Mouse (Mus musculus) midbrain, postnatal 0 days (tissue): Measurements from ENCODE around the gene Fggy. TPM values are rescaled to one million over a fixed set of nuclear protein-coding genes. Genes with fewer than 3 reads are reported as not detected.

Experiments
- ATAC-seq: fragments of 200-750 bp; cut with Nextera tagmentation; 2 replicates; pipeline ENCODE4 v1.8.0; 2017; ENCODE audit warnings: moderate number of reproducible peaks, mild to moderate bottlenecking, moderate TSS enrichment, moderate library complexity; ENCODE audit not compliant: low FRiP score
- DNase-seq: peaks from one replicate; pipeline ENCODE4 v3.0.0-alpha.2; 2015; ENCODE audit warnings: low spot score
- H3K27ac ChIP-seq: fragments of 300-500 bp; sonication (generic); 2 replicates; pipeline ENCODE4 v1.5.1; 2014; ENCODE audit warnings: low read depth, mild to moderate bottlenecking, low read length, mixed read lengths
- H3K27me3 ChIP-seq: fragments of 300-500 bp; sonication (generic); 2 replicates; pipeline ENCODE4 v1.6.1; 2014; ENCODE audit warnings: low read length, control low read depth, mixed read lengths; ENCODE audit not compliant: insufficient read depth
- H3K36me3 ChIP-seq: fragments of 300-500 bp; sonication (generic); 2 replicates; pipeline ENCODE4 v1.6.1; 2014; ENCODE audit warnings: low read length, control low read depth, mixed read lengths; ENCODE audit not compliant: insufficient read depth
- H3K4me1 ChIP-seq: fragments of 300-500 bp; sonication (generic); 2 replicates; pipeline ENCODE4 v1.6.1; 2014; ENCODE audit warnings: mild to moderate bottlenecking, control low read depth, antibody characterized with exemption, low read length, mixed read lengths; ENCODE audit not compliant: insufficient read depth
- H3K4me2 ChIP-seq: fragments of 300-500 bp; sonication (generic); 2 replicates; pipeline ENCODE4 v1.6.1; 2014; ENCODE audit warnings: low read depth, mild to moderate bottlenecking, low read length, mixed read lengths; ENCODE audit not compliant: poor library complexity, severe bottlenecking
- H3K4me3 ChIP-seq: fragments of 300-500 bp; sonication (generic); 2 replicates; pipeline ENCODE4 v1.5.1; 2014; ENCODE audit warnings: low read depth, mild to moderate bottlenecking, low read length, moderate library complexity
- H3K9ac ChIP-seq: fragments of 300-500 bp; sonication (generic); replicated peaks from 2 replicates; pipeline ENCODE4 v1.6.1; 2014; ENCODE audit warnings: mild to moderate bottlenecking, low read length, moderate library complexity, mixed read lengths; ENCODE audit not compliant: poor library complexity, severe bottlenecking
- H3K9me3 ChIP-seq: fragments of 300-500 bp; sonication (generic); 2 replicates; pipeline ENCODE4 v1.6.1; 2016; ENCODE audit warnings: low read length, control low read depth
- CTCF ChIP-seq: IDR thresholded peaks from 2 replicates; pipeline ENCODE4 v1.5.1; 2016; ENCODE audit warnings: antibody characterized with exemption, mild to moderate bottlenecking
- WGBS: fragments of 180-500 bp; shearing (Covaris S2); extraction: QIAGEN DNeasy Blood & Tissue Kit; methylation state at CpG from one replicate; pipeline ENCODE4 v1.1.7; 2014; 5-methylcytosine and 5-hydroxymethylcytosine counted together
- polyA plus RNA-seq: library from polyadenylated mRNA; unstranded; fragments of >200 nt; fragmentation: Nextera tagmentation; extraction: Ambion mirVana; gene quantifications from 2 replicates; pipeline ENCODE4 v1.2.1, GENCODE M21; 2015
- total RNA-seq: library from RNA; depleted of rRNA; stranded (reverse); fragments of >200 nt; gene quantifications from 2 replicates; pipeline ENCODE4 v1.2.3, GENCODE M21; 2014

Fggy gene
- total and polyA plus RNA-seq, 2 experiments from 2014 or later, result 5.8 to 6.2 TPM

GRCm38 (mm10) chr4:95929936-95930335 is 372.6 kb downstream of the Fggy start:
- Histone ChIP-seq H3K9me3 (no peaks in the 10 kb centered on the region), H3K27me3 (no peaks in the 10 kb centered on the region), H3K4me1 (no peaks in the 10 kb centered on the region), H3K27ac (no peak overlapping the region), H3K36me3 (no peaks in the 10 kb centered on the region), H3K9ac (no peak overlapping the region), H3K4me3 (no peak overlapping the region), H3K4me2 (no peak overlapping the region)
- no peak for TF ChIP-seq CTCF
- 83% methylated on average over 1 of the region's 1 CpGs for WGBS
- ATAC-seq (no peak), DNase-seq (no peak)

GRCm38 (mm10) chr4:95931331-95931730 is 374.0 kb downstream of the Fggy start:
- Histone ChIP-seq H3K4me2 (no peak overlapping the region), H3K9me3 (no peaks in the 10 kb centered on the region), H3K9ac (no peak overlapping the region), H3K4me3 (no peak overlapping the region), H3K4me1 (no peaks in the 10 kb centered on the region), H3K27ac (no peak overlapping the region), H3K36me3 (no peaks in the 10 kb centered on the region), H3K27me3 (no peaks in the 10 kb centered on the region)
- DNase-seq (no peak), ATAC-seq (no peak)
- TF ChIP-seq CTCF, result no peak
- 69% methylated on average over 2 of the region's 2 CpGs for WGBS

- 89% methylated on average over 9 of the region's 9 CpGs for WGBS
- no peaks in the 10 kb centered on the region for H3K4me1 ChIP-seq
Observed at GRCm38 (mm10) chr4:95933801-95934356, 376.6 kb downstream of the Fggy start.

GRCm38 (mm10) chr4:95934384-95935035 is 377.2 kb downstream of the Fggy start:
- H3K27me3 ChIP-seq, result no peaks in the 10 kb centered on the region
- H3K9me3 ChIP-seq, result no peaks in the 10 kb centered on the region
- DNase-seq (no peak), ATAC-seq (no peak)
- no peak overlapping the region for H3K9ac ChIP-seq
- no peaks in the 10 kb centered on the region for H3K4me1 ChIP-seq
- H3K27ac ChIP-seq, result no peak overlapping the region
- H3K4me2 ChIP-seq, result no peak overlapping the region
- no peaks in the 10 kb centered on the region for H3K36me3 ChIP-seq
- no peak for TF ChIP-seq CTCF
- 89% methylated on average over 4 of the region's 4 CpGs for WGBS
- H3K4me3 ChIP-seq, result no peak overlapping the region

More at GRCm38 (mm10) chr4:95933801-95934356, 376.6 kb downstream of the Fggy start:
- Histone ChIP-seq H3K27me3 (no peaks in the 10 kb centered on the region), H3K4me2 (no peak overlapping the region), H3K4me3 (no peak overlapping the region), H3K27ac (no peak overlapping the region), H3K9ac (no peak overlapping the region), H3K9me3 (no peaks in the 10 kb centered on the region), H3K36me3 (no peaks in the 10 kb centered on the region)
- TF ChIP-seq CTCF, result no peak
- DNase-seq (no peak), ATAC-seq (no peak)

GRCm38 (mm10) chr4:95938701-95939100 is 381.4 kb downstream of the Fggy start:
- Histone ChIP-seq H3K27ac (no peak overlapping the region), H3K27me3 (no peaks in the 10 kb centered on the region), H3K4me2 (no peak overlapping the region), H3K4me1 (no peaks in the 10 kb centered on the region), H3K4me3 (no peak overlapping the region), H3K9ac (no peak overlapping the region), H3K36me3 (no peaks in the 10 kb centered on the region), H3K9me3 (no peaks in the 10 kb centered on the region)
- no peak for TF ChIP-seq CTCF
- no peak for ATAC-seq
- WGBS, result 74% methylated on average over 3 of the region's 3 CpGs
- DNase-seq, result no peak

- no peaks in the 10 kb centered on the region for H3K9me3 ChIP-seq
- H3K4me2 ChIP-seq, result no peak overlapping the region
- WGBS, result 84% methylated on average over 1 of the region's 1 CpGs
- H3K9ac ChIP-seq, result no peak overlapping the region
- DNase-seq (no peak), ATAC-seq (no peak)
- H3K27me3 ChIP-seq, result no peaks in the 10 kb centered on the region
- no peaks in the 10 kb centered on the region for H3K36me3 ChIP-seq
- no peak overlapping the region for H3K27ac ChIP-seq
- H3K4me3 ChIP-seq, result no peak overlapping the region
- H3K4me1 ChIP-seq, result no peaks in the 10 kb centered on the region
- TF ChIP-seq CTCF, result no peak
Observed at GRCm38 (mm10) chr4:95947896-95948295, 390.6 kb downstream of the Fggy start.
